Mouse (Mus musculus) C2C12 (cell line): ENCODE results near the gene Zbtb5. TPM values are rescaled to one million over a fixed set of nuclear protein-coding genes. Genes with fewer than 3 reads are reported as not detected.
A peak's percentile ranks its signal among the peaks of the same experiment; 100 is the strongest.

Experiments
- H3K27me3 ChIP-seq: one replicate; pipeline ENCODE4 v1.6.1; 2011; ENCODE audit not compliant: control insufficient read depth, insufficient read depth, insufficient read length
- H3K36me3 ChIP-seq: one replicate; pipeline ENCODE4 v1.6.1; 2011; ENCODE audit not compliant: control insufficient read depth, insufficient read depth
- H3K4me3 ChIP-seq: one replicate; pipeline ENCODE4 v1.5.1; 2011; ENCODE audit warnings: mild to moderate bottlenecking, control low read depth; ENCODE audit not compliant: poor library complexity, insufficient read depth, severe bottlenecking
- H3K79me2 ChIP-seq: one replicate; pipeline ENCODE4 v1.6.1; 2011; ENCODE audit not compliant: control insufficient read depth, insufficient read depth
- H3K79me3 ChIP-seq: one replicate; pipeline ENCODE4 v1.6.1; 2011; ENCODE audit warnings: low read depth, control low read depth
- H3ac ChIP-seq: one replicate; pipeline ENCODE3; 2011; ENCODE audit warnings: low read depth; ENCODE audit not compliant: control insufficient read depth, insufficient read length
- CEBPB ChIP-seq: IDR thresholded peaks from one replicate; pipeline ENCODE4 v1.6.1; 2011; ENCODE audit warnings: low read depth, mild to moderate bottlenecking, control low read depth, moderate library complexity
- CTCF ChIP-seq: IDR thresholded peaks from one replicate; pipeline ENCODE4 v1.5.1; 2011; ENCODE audit not compliant: control insufficient read depth, insufficient read depth, insufficient read length
- FOSL1 ChIP-seq: IDR thresholded peaks from one replicate; pipeline ENCODE4 v1.8.0; 2011; ENCODE audit warnings: mild to moderate bottlenecking, low read length; ENCODE audit not compliant: poor library complexity, insufficient read depth, severe bottlenecking
- MAX ChIP-seq: IDR thresholded peaks from one replicate; pipeline ENCODE4 v1.6.1; 2011; ENCODE audit warnings: mild to moderate bottlenecking, control low read depth
- MYOD1 ChIP-seq: IDR thresholded peaks from one replicate; pipeline ENCODE4 v1.6.1; 2011; ENCODE audit warnings: low read depth; ENCODE audit not compliant: control insufficient read depth, insufficient read length
- MYOG ChIP-seq: IDR thresholded peaks from one replicate; pipeline ENCODE4 v1.6.1; 2011; ENCODE audit not compliant: control insufficient read depth, insufficient read length; ENCODE audit errors: extremely low read depth
- USF1 ChIP-seq: IDR thresholded peaks from one replicate; pipeline ENCODE4 v1.6.1; 2011; ENCODE audit warnings: low read depth, mild to moderate bottlenecking, control low read depth, moderate library complexity
- polyA plus RNA-seq: library from polyadenylated mRNA; unstranded; fragments of >200 nt; fragmentation: generic; extraction: Trizol; gene quantifications from one replicate; pipeline ENCODE4 v1.2.1, GENCODE M21; 2012; ENCODE audit warnings: missing spikeins

Gene Zbtb5
- polyA plus RNA-seq, 1 experiment: 4.7 TPM

- Histone ChIP-seq H3K4me3 (no peak overlapping the region), H3K79me2 (no peaks in the 10 kb centered on the region), H3K27me3 (no peaks in the 10 kb centered on the region), H3ac (no peak overlapping the region), H3K79me3 (no peaks in the 10 kb centered on the region), H3K36me3 (no peaks in the 10 kb centered on the region)
- TF ChIP-seq USF1 (no peak), MAX (no peak), MYOD1 (no peak), CTCF (no peak), CEBPB (no peak), MYOG (no peak), FOSL1 (no peak)
These were observed 29.0 kb downstream of the Zbtb5 start for GRCm38 (mm10) chr4:44983131-44983740.

GRCm38 (mm10) chr4:44982440-44983130 is 29.6 kb downstream of the Zbtb5 start:
- TF ChIP-seq MYOD1 (no peak), MAX (no peak), CEBPB (no peak)
- H3K79me2 ChIP-seq: no peaks in the 10 kb centered on the region
- no peaks in the 10 kb centered on the region for H3K79me3 ChIP-seq
- no peaks in the 10 kb centered on the region for H3K36me3 ChIP-seq
- H3K27me3 ChIP-seq: no peaks in the 10 kb centered on the region
- no peak overlapping the region for H3K4me3 ChIP-seq
- H3ac ChIP-seq: no peak overlapping the region

GRCm38 (mm10) chr4:44981974-44982287 is 30.3 kb downstream of the Zbtb5 start:
- Histone ChIP-seq H3K36me3 (no peaks in the 10 kb centered on the region), H3K27me3 (no peaks in the 10 kb centered on the region), H3K79me2 (no peaks in the 10 kb centered on the region), H3K4me3 (peak overlapping the region; percentile 39), H3ac (no peak overlapping the region), H3K79me3 (no peaks in the 10 kb centered on the region)
- TF ChIP-seq CTCF (no peak), MYOD1 (no peak), USF1 (no peak), MYOG (no peak), MAX (no peak), CEBPB (no peak), FOSL1 (no peak)

DNA sequence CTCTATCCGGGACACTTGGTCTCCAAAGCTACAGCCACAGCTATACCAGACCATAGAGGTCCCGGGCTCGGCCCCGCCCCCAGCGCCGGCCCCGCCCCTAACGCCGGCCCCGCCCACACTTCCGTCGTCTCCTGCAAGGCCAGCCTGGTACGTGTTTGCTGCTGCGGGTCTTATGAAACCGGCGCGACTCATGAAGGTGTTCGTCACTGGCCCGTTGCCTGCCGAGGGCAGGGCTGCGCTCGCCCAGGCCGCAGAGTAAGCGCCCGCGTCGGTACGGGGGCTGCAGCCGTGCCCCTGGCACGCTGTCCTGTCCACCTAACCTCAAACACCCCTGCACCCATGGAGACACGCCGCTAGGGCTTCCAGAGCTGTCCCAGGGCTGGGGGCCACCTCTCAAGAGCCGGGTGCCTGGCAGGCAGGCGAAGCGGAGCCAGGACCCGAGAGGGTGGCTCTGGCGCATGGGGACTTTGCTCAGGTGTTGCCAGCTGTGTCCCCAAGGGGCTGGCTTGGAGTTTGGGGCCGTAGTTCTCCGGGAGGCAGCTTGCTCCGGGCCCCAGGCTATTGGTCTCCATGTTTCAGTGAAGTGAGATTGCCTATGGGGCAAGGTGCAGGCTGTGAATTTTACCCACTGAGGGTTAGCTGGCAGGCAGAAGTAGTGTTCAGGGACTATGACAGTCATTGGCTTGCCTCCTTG is 30.8 kb downstream of the Zbtb5 start, which contains the start of gene Grhpr:
Gene Grhpr (plus strand): TSS at position 116 of the 694 bp plus-strand sequence.
- TF ChIP-seq CEBPB (no peak), FOSL1 (no peak), MYOG (no peak), MAX (no peak)
- peak within 1 kb of the TSS; percentile 89 for H3ac ChIP-seq
- peak within 1 kb of the TSS; percentile 39 for H3K4me3 ChIP-seq
- H3K27me3 ChIP-seq: no peaks in the 10 kb centered on the region
- H3K36me3 ChIP-seq: no peaks in the 10 kb centered on the region
- H3K79me3 ChIP-seq: no peaks in the 10 kb centered on the region
- no peaks in the 10 kb centered on the region for H3K79me2 ChIP-seq

DNA sequence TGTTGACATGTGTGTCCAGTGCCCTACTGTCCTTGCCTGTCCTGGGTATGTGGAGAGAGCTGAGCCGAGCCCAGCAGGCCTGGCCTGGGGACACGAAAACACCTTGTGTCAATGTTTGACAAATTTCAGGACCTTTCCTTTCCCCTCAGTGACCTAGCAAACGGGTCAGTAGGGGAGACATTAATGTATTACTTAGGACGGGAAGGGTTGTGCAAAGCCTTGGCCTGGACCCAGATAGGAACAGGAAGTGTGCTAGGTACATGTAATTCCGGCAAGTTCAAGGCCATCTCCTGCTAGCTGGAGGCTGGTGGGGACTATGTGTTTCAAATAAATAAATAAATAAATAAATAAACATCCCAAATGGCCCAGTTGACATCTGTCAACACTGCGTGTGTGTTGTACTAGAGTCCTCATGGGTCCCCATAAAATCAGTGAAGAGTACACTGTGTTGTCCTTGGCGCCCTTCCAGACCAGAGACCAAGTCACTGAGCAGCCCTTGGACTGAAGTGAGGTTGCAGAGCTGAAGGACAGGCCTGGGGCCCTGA is 32.3 kb downstream of the Zbtb5 start:
- Histone ChIP-seq H3ac (no peak overlapping the region), H3K79me3 (no peaks in the 10 kb centered on the region), H3K79me2 (no peaks in the 10 kb centered on the region), H3K4me3 (no peak overlapping the region), H3K27me3 (no peaks in the 10 kb centered on the region), H3K36me3 (no peaks in the 10 kb centered on the region)
- TF ChIP-seq MYOG: no peak
- TF ChIP-seq CEBPB: no peak
- no peak for TF ChIP-seq MAX
- TF ChIP-seq CTCF: no peak
- TF ChIP-seq USF1: no peak
- no peak for TF ChIP-seq MYOD1
- no peak for TF ChIP-seq FOSL1

DNA sequence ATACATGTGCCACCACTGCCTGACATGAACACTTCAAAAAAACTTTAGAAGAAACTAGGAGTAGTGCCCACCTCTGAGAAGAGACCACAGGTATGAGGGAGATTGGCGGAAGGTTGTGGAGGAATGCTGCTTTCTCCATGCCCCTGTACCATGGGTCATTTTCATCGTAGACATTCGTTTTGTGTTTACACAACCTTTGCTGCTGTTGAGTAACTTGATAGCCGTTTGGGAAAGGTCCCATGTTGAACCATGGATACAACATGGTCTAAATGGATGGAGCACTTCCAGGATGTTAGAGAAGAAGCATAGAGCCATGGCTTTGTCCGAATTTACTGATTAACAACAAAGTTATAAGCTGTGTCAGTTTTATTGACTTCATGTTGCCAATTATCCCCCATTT is 34.0 kb downstream of the Zbtb5 start:
- H3K27me3 ChIP-seq: no peaks in the 10 kb centered on the region
- no peak overlapping the region for H3K4me3 ChIP-seq
- H3K79me3 ChIP-seq: no peaks in the 10 kb centered on the region
- no peak overlapping the region for H3ac ChIP-seq
- H3K79me2 ChIP-seq: no peaks in the 10 kb centered on the region
- no peaks in the 10 kb centered on the region for H3K36me3 ChIP-seq
- TF ChIP-seq MYOG (no peak), USF1 (no peak), CTCF (no peak), MYOD1 (no peak), FOSL1 (no peak), MAX (no peak), CEBPB (no peak)
